Mouse (Mus musculus): ENCODE measurements around the gene Noxo1. TPM values are rescaled to one million over a fixed set of nuclear protein-coding genes. Genes with fewer than 3 reads are reported as not detected.
"Not testable (repeated sequence)": the region's sequence is repeated elsewhere in the genome, so short reads cannot be mapped to it uniquely, and the experiment has no call there.

The Noxo1 gene
- polyA plus RNA-seq, 1 experiment from 2014 or later, result 1.3 TPM

DNA sequence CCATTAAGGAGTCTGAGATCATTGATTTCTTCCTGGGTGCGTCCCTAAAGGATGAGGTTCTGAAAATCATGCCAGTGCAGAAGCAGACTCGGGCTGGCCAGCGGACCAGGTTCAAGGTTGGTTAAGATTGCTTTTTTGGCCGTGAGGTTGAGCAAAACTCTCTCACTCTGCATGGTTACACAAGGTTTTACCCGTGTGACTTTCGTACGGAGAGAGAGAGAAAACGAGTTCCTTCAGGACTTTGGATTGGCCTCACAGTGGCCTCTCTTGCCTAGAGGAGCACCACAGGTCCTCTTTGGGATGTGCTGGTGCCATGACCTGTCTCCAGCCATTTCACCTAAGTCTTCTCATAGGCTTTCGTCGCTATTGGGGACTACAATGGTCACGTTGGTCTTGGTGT, 24.6 kb downstream of the Noxo1 start:
- WGBS, result under 1% methylated on average over 11 of the region's 11 CpGs
- Histone ChIP-seq H3K4me1 (replicated peaks) (peaks cover 29% of the 10 kb centered on the region), H3K36me3 (peaks cover 37% of the 10 kb centered on the region), H3K9ac (peak overlapping the region; percentile 86), H3K4me3 (peak overlapping the region; percentile 95), H3K4me2 (peak overlapping the region; percentile 84), H3K27ac (ENCODE audit: poor library complexity, severe bottlenecking) (0 out of 2 replicates have a peak overlapping the region, but pooled peaks have one; percentile 83)
- H3K27me3 ChIP-seq (replicated peaks); ATAC-seq (ENCODE audit: insufficient number of reproducible peaks, low FRiP score); H3K9me3 ChIP-seq (replicated peaks): not testable (repeated sequence)

- peaks cover 29% of the 10 kb centered on the region for H3K4me1 ChIP-seq (replicated peaks)
- WGBS, result 33% methylated on average over 7 of the region's 7 CpGs
- not testable (repeated sequence) for ATAC-seq (ENCODE audit: insufficient number of reproducible peaks, low FRiP score); H3K9me3 ChIP-seq (replicated peaks); H3K27ac ChIP-seq (ENCODE audit: poor library complexity, severe bottlenecking); H3K27me3 ChIP-seq (replicated peaks)
- H3K4me3 ChIP-seq, result peak overlapping the region; percentile 95
- H3K4me2 ChIP-seq, result peak overlapping the region; percentile 84
- H3K9ac ChIP-seq, result peak overlapping the region; percentile 80
- H3K36me3 ChIP-seq, result peaks cover 32% of the 10 kb centered on the region
Measured at GRCm38 (mm10) chr17:24721383-24721955, 25.4 kb downstream of the Noxo1 start.

DNA sequence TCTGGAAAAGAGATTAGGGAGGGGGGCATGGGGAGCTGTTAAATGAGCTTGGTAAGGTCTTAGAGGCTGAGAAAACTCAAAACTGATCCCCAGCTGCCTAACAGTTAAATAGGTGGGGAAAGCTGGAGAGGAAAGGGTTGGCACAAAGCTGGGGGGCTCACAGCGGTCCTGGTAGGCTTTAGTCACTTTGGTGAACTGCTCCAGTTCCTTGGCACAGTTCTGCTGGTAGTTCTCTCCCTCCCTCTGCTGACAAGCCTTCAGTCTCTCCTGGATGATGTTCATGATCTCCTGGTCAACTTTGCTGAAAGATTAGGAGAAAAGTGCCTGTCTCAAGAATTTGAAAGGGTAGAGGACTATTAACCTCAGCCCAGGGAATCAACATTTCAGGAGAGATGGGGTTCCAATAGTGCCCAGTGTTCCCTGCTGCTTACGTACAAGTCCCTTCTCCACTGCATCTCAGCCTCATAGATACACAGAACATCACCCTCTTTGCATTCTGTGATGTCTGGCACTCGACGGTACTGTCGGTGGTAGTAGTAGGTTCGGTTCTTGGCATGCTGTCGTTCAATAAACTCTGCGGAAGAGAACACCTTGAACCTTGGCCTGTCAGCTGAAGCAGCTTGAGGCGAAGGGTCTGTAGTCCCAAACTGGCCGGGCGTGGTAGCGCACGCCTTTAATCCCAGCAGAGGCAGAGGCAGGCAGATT, 26.3 kb downstream of the Noxo1 start:
- Histone ChIP-seq H3K4me1 (replicated peaks) (peaks cover 29% of the 10 kb centered on the region), H3K4me3 (peak overlapping the region; percentile 17), H3K9ac (peak overlapping the region; percentile 51; the same call in 1 of the 2 replicates), H3K27me3 (replicated peaks) (0 out of 2 replicates have a peak, but pooled peaks cover 1% of the 10 kb centered on the region), H3K36me3 (peaks cover 31% of the 10 kb centered on the region), H3K27ac (ENCODE audit: poor library complexity, severe bottlenecking) (no peak overlapping the region), H3K9me3 (replicated peaks) (no peaks in the 10 kb centered on the region), H3K4me2 (peak overlapping the region; percentile 84)
- WGBS, result 33% methylated on average over 13 of the region's 13 CpGs
- no peak for ATAC-seq (ENCODE audit: insufficient number of reproducible peaks, low FRiP score)

DNA sequence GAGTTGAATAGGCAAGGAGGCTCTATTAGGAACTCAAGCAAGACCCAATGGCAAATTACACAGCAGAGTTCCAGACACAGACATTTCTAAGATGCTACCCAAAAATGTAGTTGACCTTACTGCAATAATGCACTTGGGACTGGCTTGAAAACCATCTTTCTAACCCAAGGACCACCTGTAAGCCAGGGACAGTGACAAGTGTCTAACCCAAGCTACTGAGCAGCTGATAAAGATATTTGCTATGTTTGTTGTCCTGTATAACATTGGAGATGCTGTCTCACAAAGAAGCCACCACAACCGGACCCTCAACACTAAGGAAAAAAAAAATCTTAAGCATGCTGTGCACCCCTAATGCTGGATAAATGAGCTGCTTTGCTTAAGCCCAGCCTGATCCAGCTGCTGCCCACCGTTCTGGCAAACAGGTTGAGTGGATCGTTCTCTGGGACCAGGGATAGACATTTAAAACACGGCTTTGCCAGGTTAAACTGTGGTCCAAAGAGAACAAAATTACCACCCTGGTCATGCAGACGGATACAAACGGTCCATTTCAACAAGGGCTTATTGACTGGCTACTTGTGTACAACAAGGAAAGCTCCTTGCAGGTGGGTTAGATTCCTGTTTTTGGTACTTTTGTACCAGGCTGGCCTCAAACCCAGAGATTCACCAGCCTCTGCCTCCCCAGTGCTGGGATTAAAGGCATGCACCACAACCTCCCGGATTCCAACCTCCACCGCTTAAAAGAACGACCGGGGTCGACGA, 27.3 kb downstream of the Noxo1 start:
- Histone ChIP-seq H3K9me3 (replicated peaks) (no peaks in the 10 kb centered on the region), H3K9ac (peak overlapping the region; percentile 93), H3K4me1 (replicated peaks) (peaks cover 29% of the 10 kb centered on the region), H3K36me3 (peaks cover 22% of the 10 kb centered on the region), H3K27ac (ENCODE audit: poor library complexity, severe bottlenecking) (peak overlapping the region; percentile 91), H3K4me2 (peak overlapping the region; percentile 84), H3K4me3 (peak overlapping the region; percentile 79), H3K27me3 (replicated peaks) (peaks cover 10% of the 10 kb centered on the region; the same call in 1 of the 2 replicates)
- 2% methylated on average over 12 of the region's 12 CpGs for WGBS
- ATAC-seq (ENCODE audit: insufficient number of reproducible peaks, low FRiP score), result no peak

GRCm38 (mm10) chr17:24723881-24724180, 27.8 kb downstream of the Noxo1 start:
- Histone ChIP-seq H3K4me2 (peak overlapping the region; percentile 84), H3K4me3 (peak overlapping the region; percentile 79), H3K27me3 (replicated peaks) (peaks cover 10% of the 10 kb centered on the region; the same call in 1 of the 2 replicates), H3K9ac (peak overlapping the region; percentile 93), H3K9me3 (replicated peaks) (no peaks in the 10 kb centered on the region), H3K27ac (ENCODE audit: poor library complexity, severe bottlenecking) (peak overlapping the region; percentile 91), H3K36me3 (peaks cover 17% of the 10 kb centered on the region), H3K4me1 (replicated peaks) (peaks cover 25% of the 10 kb centered on the region)
- WGBS, result under 1% methylated on average over 15 of the region's 15 CpGs
- peak; percentile 4; the same call in 1 of the 2 replicates for ATAC-seq (ENCODE audit: insufficient number of reproducible peaks, low FRiP score)

GRCm38 (mm10) chr17:24724184-24724583, 28.1 kb downstream of the Noxo1 start, which contains the start of gene Ndufb10:
TSS of gene Ndufb10 (minus strand) at chr17:24724478.
- H3K4me1 ChIP-seq (replicated peaks), result peaks cover 25% of the 10 kb centered on the region
- H3K9me3 ChIP-seq (replicated peaks), result no peaks in the 10 kb centered on the region
- peaks cover 10% of the 10 kb centered on the region; the same call in 1 of the 2 replicates for H3K27me3 ChIP-seq (replicated peaks)
- peak within 1 kb of the TSS; percentile 93 for H3K9ac ChIP-seq
- peaks cover 17% of the 10 kb centered on the region for H3K36me3 ChIP-seq
- H3K4me3 ChIP-seq, result peak within 1 kb of the TSS; percentile 79
- ATAC-seq (ENCODE audit: insufficient number of reproducible peaks, low FRiP score), result peak; percentile 82
- under 1% methylated on average over 30 of the region's 30 CpGs for WGBS
- H3K27ac ChIP-seq (ENCODE audit: poor library complexity, severe bottlenecking), result peak within 1 kb of the TSS; percentile 91
- H3K4me2 ChIP-seq, result peak within 1 kb of the TSS; percentile 84

DNA sequence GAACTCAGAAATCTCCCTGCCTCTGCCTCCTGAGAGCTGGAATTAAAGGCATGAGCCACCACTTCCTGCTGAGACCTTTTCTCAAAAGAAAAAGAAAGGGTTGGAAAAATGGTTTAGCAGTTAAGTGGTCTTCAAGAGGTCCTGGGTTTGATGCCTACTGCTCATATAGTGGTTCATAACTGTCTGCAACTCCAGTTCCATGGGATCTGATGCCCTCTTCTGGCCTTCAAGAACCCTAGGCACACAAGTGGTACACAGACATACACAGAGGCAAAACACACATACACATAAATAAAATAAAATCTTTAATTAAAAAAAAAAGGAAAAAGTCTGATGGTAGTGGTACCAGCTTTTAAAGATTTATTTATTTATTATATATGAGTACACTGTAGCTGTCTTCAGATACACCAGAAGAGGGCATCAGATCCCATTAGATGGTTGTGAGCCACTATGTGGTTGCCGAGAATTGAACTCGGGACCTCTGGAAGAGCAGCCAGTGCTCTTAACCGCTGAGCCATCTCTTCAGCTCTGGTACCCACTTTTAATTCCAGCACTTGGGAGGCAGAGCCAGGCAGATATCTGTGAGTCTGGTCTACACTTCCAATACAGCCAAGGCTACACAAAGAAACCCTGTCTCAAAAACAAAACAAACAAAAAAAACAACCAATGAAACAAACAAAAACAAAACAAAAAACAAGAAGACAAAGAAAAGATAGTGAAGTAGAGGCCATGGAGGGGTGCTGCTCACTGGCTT, 29.8 kb downstream of the Noxo1 start:
- peaks cover 17% of the 10 kb centered on the region for H3K36me3 ChIP-seq
- no peak overlapping the region for H3K27ac ChIP-seq (ENCODE audit: poor library complexity, severe bottlenecking)
- H3K4me1 ChIP-seq (replicated peaks), result peaks cover 25% of the 10 kb centered on the region
- ATAC-seq (ENCODE audit: insufficient number of reproducible peaks, low FRiP score), result no peak
- no peaks in the 10 kb centered on the region for H3K9me3 ChIP-seq (replicated peaks)
- peaks cover 10% of the 10 kb centered on the region; the same call in 1 of the 2 replicates for H3K27me3 ChIP-seq (replicated peaks)
- H3K4me3 ChIP-seq, result no peak overlapping the region
- 64% methylated on average over 3 of the region's 3 CpGs for WGBS
- H3K4me2 ChIP-seq, result no peak overlapping the region
- no peak overlapping the region for H3K9ac ChIP-seq

DNA sequence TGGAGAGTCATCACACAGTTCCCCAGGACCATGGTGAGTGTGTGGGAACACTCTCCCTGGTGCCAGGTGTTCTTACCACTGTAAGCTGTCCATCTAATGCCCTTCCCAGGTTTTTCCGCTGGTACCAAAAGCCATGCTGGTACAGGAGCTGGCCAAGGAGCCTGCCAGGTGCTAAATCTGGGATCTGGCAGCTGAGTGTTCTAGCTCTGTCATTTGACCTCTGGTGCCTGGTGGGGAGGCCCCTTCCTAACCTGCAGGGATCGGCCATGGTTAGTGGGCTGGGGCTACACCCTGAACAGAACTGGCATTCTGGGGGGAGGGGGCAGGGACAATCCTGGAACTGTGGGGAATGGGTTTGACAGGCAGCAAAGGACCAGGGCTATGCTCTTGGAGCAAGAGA, 31.6 kb downstream of the Noxo1 start, which contains the start of gene Rpl3l:
Gene Rpl3l, plus strand, starts transcription at position 203 of the 400 bp plus-strand sequence.
- H3K27me3 ChIP-seq (replicated peaks), result peaks cover 10% of the 10 kb centered on the region; the same call in 1 of the 2 replicates
- 68% methylated on average over 2 of the region's 2 CpGs for WGBS
- H3K9me3 ChIP-seq (replicated peaks), result no peaks in the 10 kb centered on the region
- H3K36me3 ChIP-seq, result peaks cover 1% of the 10 kb centered on the region
- H3K4me1 ChIP-seq (replicated peaks), result peaks cover 20% of the 10 kb centered on the region
- no peak within 1 kb of the TSS for H3K9ac ChIP-seq
- H3K4me3 ChIP-seq, result no peak within 1 kb of the TSS
- no peak within 1 kb of the TSS for H3K27ac ChIP-seq (ENCODE audit: poor library complexity, severe bottlenecking)
- H3K4me2 ChIP-seq, result no peak within 1 kb of the TSS
- no peak for ATAC-seq (ENCODE audit: insufficient number of reproducible peaks, low FRiP score)

GRCm38 (mm10) chr17:24728184-24728583, 32.1 kb downstream of the Noxo1 start:
- Histone ChIP-seq H3K9me3 (replicated peaks) (no peaks in the 10 kb centered on the region), H3K36me3 (no peaks in the 10 kb centered on the region), H3K27ac (ENCODE audit: poor library complexity, severe bottlenecking) (no peak overlapping the region), H3K9ac (no peak overlapping the region), H3K27me3 (replicated peaks) (peaks cover 10% of the 10 kb centered on the region; the same call in 1 of the 2 replicates), H3K4me1 (replicated peaks) (peaks cover 17% of the 10 kb centered on the region), H3K4me3 (no peak overlapping the region), H3K4me2 (no peak overlapping the region)
- WGBS, result 65% methylated on average over 17 of the region's 17 CpGs
- ATAC-seq (ENCODE audit: insufficient number of reproducible peaks, low FRiP score), result no peak

DNA sequence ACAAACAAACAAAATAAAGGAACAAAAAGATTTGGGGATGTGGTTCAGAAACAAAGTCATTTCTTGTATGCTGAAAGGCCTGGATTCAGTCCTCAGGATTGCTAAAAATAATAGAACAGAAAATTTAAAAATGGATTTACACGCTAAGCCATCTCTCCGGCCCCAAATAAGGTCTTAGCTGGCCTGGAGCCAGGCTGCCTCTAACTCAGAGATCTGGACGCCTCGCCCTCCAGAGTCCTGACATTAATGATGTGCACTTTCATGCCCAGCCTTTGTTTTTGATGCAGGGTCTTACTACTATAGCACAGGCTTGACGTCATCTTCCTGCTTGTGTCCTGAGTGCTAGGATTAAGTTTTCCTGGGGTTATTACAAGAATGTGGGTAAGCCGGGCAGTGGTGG, 33.0 kb downstream of the Noxo1 start:
- WGBS, result 72% methylated on average over 6 of the region's 6 CpGs
- Histone ChIP-seq H3K27me3 (replicated peaks) (peaks cover 10% of the 10 kb centered on the region; the same call in 1 of the 2 replicates), H3K36me3 (no peaks in the 10 kb centered on the region), H3K27ac (ENCODE audit: poor library complexity, severe bottlenecking) (no peak overlapping the region), H3K4me2 (no peak overlapping the region), H3K4me1 (replicated peaks) (peaks cover 13% of the 10 kb centered on the region), H3K9ac (no peak overlapping the region), H3K9me3 (replicated peaks) (no peaks in the 10 kb centered on the region), H3K4me3 (no peak overlapping the region)
- ATAC-seq (ENCODE audit: insufficient number of reproducible peaks, low FRiP score), result no peak

Measured in heart, embryonic 12.5 days (tissue).